Mouse (Mus musculus) testis, postnatal 14 days (tissue): ENCODE results near the gene A630023A22Rik.
A peak's percentile ranks its signal among the peaks of the same experiment; 100 is the strongest.

Source experiments
- DNase-seq: peaks from one replicate; pipeline ENCODE4 v3.0.0; 2021; ENCODE audit warnings: low spot score

Gene A630023A22Rik

DNA sequence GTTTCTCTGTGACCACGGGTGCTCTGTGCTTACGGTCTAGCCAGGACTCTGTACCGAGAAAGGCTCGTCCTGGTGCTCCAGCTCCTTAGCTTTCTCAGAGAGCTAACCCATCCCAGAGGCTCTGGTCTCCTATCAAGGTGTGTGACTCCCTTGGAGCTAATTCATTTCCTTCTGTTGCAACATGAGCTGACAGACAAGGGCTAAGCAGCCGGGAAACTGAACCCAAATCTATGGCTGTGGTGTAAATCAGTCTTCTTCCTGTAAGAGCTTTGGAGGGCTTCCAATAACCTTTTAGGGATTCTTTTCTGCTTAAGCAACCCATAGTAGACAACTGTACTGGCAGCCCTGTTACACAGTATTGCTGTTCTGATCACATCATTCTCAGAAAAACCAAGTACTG is at the start of gene A630023A22Rik:
TSS of gene A630023A22Rik (minus strand) at position 154 of the 400 bp plus-strand sequence.
- no peak for DNase-seq

DNA sequence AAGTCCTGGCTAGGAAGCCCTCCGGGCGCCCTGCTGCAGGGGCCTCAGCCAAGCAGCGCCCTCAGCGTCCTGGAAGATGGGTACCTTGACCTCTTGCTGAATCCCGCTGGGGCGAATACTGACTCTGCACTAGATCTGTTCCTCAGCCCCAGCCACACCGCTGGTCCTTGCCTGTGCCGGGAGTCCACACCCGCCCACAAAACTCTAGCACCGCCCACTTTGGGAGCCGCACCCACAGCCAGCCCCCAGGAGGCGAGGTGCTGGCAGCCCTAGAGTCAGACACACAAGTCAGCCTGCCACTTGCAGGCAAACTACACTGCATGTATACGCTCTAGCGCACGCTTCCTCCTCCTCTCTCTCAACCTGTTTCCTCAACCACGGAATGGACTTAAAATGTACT is 49.8 kb upstream of the A630023A22Rik start, which contains the start of gene Npy4r:
TSS of gene Npy4r (minus strand) at position 148 of the 400 bp plus-strand sequence.
- peak; percentile 33 for DNase-seq

DNA sequence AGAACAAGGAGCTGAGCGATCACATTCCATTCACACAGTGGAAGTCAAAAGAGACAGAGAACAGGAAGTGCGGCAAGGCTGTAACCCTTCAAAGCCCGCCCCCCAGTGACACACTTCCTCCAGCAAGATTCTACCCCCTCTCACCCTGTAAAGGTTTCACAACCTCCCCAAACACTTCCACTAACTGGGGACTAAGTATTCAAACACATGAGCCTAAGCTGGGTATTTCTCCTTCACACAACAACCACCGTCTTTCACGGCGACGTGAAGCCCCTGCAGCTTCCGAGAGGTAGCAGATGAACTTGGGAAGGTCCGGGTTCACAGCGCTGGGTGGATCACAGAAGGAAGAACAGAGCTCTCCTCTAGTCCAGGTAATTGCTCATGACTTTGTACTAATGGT is 40.4 kb upstream of the A630023A22Rik start:
- no peak for DNase-seq

DNA sequence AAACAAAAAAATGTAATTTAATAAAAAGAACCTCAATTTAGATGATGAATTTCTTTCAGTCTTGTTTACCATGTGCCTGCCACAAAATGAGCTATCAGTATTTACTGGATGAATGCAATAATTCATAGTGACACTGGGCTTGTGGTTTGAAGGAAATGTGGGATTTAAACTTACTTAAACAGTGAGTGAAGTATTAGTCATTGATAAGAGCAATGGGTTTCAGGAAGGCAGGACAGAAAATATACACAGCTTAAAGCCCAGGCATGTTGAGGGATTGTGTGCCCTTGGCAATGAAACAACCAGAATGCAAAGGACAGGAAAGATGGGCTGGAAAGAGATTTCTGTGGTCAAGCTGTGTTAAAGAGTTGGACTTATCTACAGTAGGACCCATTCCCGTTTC is 39.8 kb upstream of the A630023A22Rik start:
- DNase-seq = no peak

DNA sequence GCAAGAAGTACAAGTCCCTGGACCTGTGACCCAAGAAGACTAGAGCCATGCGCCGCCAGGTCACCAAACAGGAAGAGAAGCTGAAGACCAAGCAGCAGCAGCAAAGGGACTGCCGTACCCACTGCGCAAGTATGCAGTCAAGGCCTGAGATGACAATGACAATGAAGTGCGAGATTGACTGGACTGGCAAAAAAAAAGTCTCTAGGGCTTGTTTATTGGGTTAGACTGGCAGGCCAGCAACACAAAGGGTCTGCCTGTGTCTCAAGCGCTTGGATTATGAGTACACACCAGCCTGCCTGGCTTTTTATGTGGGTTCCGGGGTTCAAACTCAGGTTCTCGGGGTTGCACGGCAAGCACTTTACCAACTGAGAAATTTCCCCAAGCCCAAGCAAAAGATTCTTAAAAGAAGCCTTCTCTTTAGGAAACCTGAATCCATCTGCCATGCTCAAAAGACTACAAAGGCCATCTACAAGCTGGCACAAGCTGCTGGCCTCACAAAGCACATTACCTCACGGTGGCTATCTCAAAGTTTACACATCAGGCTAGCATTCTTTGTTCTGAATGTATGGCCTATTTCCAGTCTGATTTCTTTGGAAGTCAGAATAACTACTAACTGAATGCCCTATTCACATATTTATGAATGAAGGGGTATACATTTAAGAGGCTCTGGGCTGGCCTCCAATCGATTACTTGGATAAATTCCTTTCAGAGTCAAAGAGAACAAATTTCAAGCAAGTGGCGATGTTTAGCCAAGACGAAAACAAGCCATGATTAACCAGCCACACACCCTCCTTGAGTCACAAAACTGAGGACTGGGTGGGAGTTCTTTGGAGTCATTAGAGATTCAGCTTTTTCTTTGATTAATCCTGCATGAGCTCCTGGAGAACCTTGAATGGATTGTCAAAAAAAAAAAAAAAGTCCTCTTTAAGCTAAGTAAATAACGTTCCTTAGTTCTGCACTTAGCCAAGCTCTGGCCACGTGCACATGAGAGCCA is 37.4 kb upstream of the A630023A22Rik start:
- DNase-seq = no peak

DNA sequence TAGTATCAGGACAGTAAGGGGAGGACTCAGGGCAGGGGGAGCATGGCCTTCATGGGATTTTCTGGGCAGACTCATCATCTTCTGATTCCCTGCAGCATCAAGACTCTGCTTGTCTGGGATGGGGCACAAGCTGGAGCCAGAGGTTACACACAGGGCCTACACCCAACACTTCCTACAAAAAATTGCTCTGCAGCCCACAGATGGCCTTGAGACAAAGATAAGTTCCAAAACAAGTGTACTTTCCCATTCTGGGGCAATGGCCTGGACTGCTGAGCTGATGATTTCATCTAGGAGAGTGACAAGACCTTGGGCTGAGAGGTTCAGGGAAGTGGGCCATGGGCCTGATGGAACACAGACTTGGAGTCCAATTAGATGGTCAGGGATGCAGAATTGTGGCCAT is 32.8 kb upstream of the A630023A22Rik start:
- no peak for DNase-seq

DNA sequence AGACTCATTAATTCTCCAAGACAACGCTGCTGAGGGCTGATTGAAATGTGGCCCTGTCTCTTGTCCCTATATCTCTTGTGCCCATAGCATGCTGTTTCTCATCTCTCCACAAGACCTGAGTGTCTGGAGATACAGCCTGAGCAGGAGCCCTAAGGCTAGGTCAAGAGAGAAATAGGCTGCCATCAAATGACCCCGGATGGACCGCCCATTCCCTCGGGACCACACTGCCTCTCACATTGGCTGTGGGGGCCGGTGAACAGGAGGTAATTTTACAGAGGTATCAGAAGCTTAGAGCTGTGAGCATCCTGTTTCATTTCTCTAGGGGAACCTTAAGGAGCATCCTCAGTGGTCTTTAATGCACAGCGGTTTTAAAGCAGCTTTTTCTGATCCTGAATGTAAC is 28.7 kb upstream of the A630023A22Rik start:
- DNase-seq = no peak

DNA sequence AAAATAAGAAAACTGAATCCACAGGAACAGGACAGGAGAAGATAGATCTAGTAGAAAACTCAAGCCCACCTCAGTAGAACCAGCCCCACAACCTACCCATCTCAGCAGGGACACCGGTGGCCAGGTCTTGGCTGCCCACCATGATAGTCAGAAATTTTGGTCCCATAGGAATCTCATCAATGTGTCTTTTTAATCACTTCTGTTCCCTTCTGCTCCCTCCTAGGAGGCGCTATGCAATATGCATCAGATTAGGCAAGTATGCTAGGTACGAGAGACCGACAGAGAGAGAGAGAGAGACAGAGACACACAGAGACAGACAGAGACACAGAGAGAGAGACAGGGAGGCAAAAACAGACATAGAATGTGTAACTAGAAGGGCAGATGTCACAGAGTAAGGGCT is 19.1 kb upstream of the A630023A22Rik start:
- no peak for DNase-seq

DNA sequence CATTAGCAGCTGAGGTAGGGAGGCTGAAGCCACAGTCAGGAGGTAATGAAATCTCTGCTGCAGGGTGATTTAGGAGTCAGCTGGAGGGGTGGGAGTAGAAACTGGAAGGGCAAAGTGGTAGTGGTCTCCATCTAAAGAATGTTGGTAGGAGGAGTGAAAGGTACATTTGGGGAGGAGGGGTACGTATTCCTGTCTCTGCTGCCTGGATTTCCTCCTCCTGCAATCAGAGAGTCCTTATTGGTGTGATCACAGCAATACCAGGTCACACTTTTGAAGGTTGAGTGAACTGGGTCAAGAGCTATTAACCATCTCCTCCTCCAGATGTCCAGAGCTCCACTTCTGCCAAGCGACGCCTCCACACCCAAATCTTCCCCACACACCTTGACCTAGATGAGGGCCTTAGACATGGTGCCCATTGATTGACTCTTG is 18.4 kb upstream of the A630023A22Rik start:
- no peak for DNase-seq

DNA sequence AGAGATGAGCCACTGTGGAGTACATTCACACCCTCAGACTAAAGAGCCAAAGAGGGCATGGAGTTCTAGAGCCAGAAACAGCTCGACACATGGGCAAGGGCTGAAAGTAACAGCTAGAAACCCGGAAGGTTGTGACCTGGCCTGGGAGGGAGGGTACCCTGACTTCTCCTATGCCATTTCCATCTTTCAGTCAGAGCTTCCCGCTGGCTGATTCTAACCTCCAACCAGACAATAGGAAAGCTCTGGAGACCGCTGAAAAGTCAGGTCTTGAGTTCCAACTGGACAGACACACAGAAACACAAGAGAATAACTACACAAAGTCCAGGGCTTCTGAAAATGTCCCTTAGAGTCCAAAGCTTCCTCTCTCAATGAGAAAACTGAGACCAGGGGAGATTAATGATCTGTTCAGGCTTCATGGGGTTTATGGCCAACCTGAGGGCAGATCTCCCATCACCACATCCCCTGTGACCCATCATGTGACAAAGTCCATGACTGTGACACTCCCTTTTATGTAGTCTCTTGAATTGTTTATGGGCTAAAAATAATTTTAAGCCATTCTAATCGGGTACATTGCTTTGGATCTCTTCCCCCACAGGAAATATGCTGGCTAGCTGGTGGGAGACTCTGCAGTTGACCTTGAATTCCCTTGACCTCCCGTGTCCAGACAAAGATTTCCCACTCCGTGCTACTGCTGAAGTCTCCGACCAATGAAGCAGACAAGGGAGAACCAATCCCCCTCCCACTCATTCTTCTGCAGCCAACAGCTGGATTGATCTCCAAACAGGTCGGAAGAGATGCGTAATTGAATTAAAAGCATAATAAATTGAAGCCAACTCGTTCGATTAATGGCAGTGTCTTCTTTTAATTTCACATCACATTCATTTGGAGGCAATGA is 17.7 kb upstream of the A630023A22Rik start:
- DNase-seq = no peak

DNA sequence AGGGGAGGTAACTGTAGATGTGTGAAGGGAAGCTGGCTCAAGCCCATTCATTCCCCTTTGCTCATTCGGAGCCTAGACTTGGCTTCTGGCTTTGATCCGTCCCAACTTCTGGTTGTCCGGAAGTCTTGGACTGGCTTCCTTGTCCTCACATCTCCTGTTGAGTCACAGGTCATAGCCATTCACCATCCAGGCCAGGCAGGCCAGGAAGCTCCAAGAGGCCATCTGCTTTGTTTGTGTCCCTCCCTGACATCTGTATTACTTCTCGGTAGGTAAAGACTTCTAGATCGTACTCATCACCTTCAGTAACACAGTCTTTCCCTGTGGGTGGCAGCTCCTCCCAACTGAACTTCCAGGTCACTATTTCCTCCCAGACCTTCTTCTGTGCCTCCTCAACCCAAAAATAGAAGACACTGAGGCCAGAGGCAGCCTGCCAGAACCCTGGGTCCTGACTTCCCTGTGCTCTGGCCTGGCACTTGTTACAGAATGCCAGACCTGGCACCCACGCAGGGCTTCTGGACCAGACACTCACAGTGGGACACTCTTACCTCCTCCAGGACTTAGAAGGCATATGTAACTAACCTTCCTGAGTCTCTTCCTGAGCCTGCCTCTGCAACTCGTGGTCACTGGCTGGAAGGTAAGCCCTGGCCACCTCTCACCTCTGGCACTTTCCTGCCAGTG is 16.6 kb upstream of the A630023A22Rik start:
- DNase-seq = no peak

DNA sequence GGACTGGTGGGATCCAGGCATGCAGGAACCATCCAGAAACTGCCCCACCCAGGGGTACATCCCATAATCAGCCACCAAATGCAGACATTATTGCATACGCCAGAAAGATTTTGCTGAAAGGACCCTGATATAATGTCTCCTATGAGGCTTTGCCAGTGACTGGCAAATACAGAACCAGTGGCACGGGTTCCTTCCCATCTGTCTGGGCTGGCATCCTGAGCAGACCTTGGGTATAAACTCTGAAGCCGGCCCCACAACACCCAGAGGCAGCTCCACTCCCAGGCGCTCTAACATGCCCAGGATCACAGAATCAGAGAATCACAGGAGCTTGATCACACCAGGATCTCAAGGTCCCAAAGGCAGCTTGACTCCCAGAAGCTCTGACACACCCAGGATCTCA is 11.8 kb upstream of the A630023A22Rik start:
- DNase-seq = no peak

DNA sequence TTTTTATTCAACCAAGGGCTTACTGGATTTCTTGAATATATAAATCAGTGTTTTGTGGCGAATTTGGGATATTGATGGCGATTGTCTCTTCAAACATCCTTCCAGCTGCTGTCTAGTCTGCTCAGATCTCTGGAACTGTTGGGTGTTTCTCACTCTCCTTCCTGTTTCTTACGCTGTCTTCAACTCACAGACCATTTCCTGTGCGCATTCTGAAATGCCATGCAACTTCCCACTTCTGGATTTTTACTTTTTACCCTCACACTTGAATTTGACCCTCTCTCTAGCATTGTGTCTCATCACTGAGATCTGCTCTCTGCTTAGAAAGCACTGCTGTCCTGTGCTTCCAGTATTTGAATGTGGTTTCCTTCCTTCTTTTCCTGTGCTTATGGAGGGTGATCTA is 5.0 kb upstream of the A630023A22Rik start:
- DNase-seq = no peak

DNA sequence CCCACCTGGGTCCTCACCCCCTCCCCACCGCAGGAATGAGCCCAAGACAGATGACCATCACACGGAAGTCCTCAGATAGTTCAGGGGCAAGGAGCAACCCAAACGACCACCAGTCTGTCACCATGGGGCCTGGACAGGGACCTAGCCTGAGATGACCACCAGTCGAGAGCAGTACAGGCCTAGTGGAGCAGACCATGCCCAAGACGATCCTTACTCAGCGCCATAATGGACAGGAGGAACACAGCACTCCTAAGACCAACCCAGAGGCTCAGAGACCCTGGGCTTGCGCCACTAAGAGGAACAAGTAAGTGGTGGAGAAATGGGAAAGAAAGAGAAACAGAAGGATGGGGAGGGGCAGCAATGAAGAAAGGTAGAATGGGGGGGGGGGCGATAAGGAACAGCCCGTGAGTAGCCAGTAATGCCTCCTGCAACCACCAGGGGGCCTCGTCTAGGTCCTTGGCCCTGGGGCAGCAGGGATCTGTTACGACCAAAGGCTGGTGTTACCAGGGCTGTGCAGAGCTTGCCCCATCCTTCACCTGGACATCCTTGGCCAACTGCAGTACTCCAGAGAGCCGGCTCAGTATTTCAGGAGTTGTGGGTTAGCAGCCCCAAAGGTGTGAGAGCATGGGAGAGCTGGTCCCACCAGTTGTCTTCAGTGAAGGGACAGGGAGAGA is 4.0 kb upstream of the A630023A22Rik start:
- peak; percentile 51 for DNase-seq

DNA sequence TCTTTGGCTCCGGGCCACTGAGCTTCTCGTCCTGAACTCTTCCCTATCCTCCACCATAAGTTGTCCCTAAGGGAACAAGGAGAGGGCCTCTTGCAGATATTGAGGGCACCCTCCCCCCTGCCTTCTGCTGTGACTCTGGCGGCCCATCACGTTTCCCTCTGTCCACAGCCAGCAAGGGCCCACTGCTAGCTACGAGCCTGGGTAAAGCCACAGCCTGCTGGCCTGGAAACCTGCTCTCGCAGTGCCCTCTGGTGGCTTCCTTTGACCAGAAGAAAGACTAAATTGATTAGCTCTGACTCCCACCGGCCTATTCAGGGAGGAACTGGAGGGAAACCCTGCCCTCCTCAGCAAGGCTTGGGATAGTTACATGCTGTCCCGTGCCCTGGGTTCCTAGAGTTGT is 2.3 kb upstream of the A630023A22Rik start:
- DNase-seq = no peak

DNA sequence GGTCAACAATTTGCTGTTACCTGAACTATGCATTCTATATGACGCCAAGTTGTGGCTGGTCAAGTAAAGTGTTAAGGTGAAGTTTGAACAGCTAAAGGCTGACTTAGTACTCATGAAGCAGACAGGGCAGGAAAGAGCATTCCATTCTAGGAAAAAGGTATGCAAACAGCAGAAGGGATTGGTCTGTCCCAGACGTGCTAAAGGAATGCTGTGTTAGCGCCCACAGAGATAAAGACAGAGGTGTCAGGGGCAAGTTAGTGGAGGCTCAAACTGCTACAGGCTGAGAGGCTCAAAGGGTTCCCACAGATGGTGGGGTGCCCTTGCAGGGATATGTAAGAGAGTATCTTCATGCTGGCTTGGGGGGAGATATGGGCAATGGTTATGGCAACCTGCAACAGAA is 1.3 kb upstream of the A630023A22Rik start:
- DNase-seq = no peak

DNA sequence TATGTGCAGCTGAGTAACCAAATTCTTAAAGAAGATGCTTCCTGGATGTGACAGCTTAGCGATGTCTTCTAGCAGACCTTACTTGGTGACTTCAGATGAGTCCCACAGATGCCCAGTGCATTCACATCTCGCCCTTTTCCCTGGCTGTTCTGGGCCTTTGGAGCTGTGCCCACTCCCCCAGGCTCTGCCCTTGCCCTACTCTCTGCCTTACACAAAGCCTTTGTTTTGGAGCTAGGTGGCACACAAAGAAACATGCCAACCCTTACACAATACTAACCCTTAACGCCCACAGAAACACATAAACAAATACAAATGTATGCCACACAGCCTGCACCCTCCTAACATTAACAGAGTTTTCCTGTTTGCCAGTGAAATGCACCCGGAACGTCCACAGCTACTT is 6.4 kb downstream of the A630023A22Rik start:
- no peak for DNase-seq

DNA sequence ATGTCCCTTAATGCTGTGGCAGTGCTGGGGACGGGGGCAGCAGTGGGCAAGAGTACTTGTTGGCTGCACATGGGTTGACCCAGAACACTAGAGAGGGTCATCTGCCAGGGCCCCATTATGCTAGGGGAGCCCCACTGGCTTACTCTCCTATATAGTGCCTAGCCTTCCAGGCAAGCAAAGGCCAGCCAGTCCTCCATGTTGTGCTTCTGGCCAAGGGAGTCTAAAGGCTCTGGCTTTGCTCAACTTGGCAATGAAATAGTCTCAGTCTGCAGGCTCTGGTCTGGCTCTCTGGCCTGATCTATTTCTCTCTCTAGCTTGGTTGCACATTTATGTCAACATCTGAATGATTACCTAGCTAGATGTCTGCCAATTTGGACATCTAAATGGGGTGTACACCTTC is 9.7 kb downstream of the A630023A22Rik start:
- no peak for DNase-seq

DNA sequence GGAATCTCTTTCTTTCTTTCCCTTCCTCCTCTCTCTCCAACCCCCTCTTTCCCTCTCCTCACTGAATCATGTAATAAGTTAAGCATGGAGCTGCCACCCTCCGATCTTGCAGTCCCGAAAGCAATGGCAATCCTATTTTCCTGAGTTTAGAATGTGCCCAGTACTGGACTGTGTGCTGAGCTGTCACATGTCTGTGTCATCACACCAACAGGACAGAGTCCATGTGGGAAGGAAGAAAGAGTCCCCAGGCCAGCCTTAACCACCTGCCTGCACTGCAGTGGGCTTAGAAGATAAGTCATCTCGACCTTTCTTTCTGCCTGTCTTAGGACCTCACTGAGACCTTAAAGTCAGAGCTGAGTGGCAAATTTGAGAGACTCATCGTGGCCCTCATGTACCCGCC is 11.1 kb downstream of the A630023A22Rik start:
- no peak for DNase-seq

DNA sequence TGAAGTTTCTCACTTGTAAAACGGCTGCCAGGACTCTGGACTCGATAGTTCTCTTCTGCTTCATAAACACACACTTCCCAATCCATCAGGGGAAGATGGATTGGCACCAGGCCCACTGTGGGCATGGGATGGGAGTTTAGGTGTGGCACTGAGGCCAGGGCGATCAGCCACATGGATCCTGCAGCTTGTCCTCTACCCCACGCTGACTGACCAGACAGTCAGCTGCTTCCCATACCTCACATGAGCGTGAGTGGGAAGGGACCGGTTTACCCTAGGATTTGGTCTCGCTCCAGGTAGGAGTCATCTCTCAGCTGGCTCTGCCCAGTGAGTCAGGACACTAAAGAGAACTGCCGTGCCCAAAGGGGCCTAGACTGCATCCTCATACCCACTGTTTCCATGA is 12.8 kb downstream of the A630023A22Rik start:
- no peak for DNase-seq

DNA sequence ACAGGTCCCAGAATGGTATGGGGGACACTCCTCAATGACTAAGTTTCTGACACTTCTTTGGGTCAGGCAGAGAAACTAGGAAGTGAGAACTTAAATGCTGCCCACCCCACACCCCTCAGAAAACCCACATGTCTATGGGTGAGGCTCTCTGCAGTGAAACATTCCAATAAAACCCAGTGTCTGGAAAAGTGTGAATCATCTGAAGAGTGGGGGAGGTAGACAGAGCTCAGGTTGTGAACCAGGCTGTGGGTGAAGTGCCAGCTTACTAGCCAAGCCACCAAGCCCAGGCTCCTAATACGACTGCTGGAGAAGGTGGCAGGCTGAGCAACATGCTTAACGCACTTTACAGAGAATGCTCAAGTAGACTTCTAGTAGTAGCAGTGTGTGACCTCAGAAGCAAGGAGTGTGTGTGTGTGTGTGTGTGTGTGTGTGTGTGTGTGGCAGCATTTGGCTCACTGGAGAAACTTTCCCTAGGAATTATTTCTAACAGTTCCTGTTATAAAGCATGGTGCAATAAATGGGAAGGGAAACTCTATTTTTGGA is 14.6 kb downstream of the A630023A22Rik start:
- DNase-seq = no peak
